Mouse (Mus musculus): ENCODE results near the gene Stxbp5l. TPM values are rescaled to one million over a fixed set of nuclear protein-coding genes. Genes with fewer than 3 reads are reported as not detected.
A peak's percentile ranks its signal among the peaks of the same experiment; 100 is the strongest.

The Stxbp5l gene
- total and polyA plus RNA-seq, 2 experiments from 2014 or later, result 10.0 to 14.6 TPM

DNA sequence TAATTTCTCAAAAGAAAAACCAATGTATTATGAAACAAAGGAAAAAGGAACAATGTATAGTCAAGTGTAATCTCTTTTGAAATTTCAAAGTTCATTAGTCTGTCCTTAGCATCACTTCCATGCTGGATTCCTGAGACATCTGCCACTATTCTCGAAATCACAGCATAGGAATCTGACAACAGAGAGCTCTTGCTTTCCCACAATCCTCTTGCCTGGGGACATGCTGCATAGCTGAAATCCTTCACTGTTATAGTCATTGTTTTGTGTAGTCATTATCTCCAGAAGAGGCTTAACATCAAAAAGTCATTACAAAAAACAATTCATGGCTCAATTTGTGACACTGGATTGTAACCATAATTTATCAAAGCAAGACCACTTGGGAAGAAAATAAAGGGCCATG lies 20.2 kb upstream of the Stxbp5l start:
- Histone ChIP-seq H3K27ac (ENCODE audit: low read depth, low read length) (no peak overlapping the region), H3K4me1 (ENCODE audit: insufficient read depth) (no peaks in the 10 kb centered on the region), H3K27me3 (ENCODE audit: insufficient read depth, low read length) (no peaks in the 10 kb centered on the region), H3K9me3 (ENCODE audit: low read length) (no peaks in the 10 kb centered on the region), H3K4me2 (ENCODE audit: low read depth) (no peak overlapping the region), H3K4me3 (ENCODE audit: low read depth, low read length) (no peak overlapping the region), H3K9ac (no peak overlapping the region), H3K36me3 (ENCODE audit: insufficient read depth) (no peaks in the 10 kb centered on the region)
- no peak for DNase-seq
- no peak for TF ChIP-seq CTCF (IDR thresholded peaks at IDR 0.05; ENCODE audit: low read depth)
- 64% methylated on average over 1 of the region's 1 CpGs for WGBS
- ATAC-seq, result no peak

DNA sequence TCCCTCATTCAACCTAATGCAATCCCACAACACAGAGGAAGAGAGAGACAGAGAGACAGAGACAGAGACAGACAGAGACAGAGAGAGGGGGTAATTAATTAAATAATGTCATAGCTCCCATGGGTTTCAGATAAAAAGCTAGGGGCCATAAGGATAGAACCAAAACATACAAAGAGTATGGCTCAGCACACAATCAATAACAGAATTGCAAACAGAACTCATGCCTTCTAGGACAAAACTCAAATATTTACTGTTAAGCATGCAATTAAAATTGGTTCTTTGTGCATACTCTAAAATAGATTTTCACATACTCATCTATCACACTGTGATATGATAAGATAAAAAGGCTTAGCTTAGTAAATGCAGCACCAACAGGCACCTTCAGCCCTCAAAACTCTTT lies 5.2 kb upstream of the Stxbp5l start:
- no peak for TF ChIP-seq CTCF (IDR thresholded peaks at IDR 0.05; ENCODE audit: low read depth)
- no peak for ATAC-seq
- H3K4me2 ChIP-seq (ENCODE audit: low read depth), result no peak overlapping the region

DNA sequence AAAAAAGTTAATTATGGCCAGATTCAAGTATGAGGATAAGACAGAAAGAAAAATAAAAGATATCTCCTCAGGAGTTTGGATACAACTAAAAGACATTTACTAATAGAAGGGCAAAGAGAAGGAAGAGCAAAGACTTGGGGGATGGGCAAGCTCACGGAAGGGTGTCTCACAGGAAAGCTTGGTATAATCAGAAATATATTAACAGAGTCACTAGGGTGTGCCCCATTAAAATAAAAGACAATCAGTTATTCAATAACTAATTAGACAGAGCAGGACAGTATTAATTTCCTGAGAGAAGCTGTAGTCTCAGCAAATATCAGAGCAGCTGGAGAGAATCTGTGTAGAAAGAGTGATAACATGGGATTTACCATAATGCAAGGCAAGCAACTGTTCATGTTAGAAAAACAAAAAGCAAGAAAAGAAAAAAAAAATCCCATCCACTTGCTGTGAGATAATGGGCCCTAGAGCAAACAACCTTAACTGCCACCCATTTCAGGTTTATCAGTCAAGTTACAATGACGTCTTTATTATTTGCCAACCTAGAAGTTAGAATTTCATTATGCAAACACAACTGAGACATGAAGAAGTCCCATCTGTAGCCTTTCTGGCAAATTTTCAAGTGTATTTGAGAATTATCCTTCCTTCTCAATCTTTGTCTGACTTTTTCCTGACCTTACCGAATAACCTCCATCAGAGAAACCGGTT lies 4.6 kb upstream of the Stxbp5l start:
- Histone ChIP-seq H3K9ac (no peak overlapping the region), H3K36me3 (ENCODE audit: insufficient read depth) (no peaks in the 10 kb centered on the region), H3K27ac (ENCODE audit: low read depth, low read length) (no peak overlapping the region), H3K4me2 (ENCODE audit: low read depth) (no peak overlapping the region), H3K4me1 (ENCODE audit: insufficient read depth) (no peaks in the 10 kb centered on the region), H3K27me3 (ENCODE audit: insufficient read depth, low read length) (no peaks in the 10 kb centered on the region), H3K4me3 (ENCODE audit: low read depth, low read length) (no peak overlapping the region), H3K9me3 (ENCODE audit: low read length) (no peaks in the 10 kb centered on the region)
- no peak for ATAC-seq
- no peak for TF ChIP-seq CTCF (IDR thresholded peaks at IDR 0.05; ENCODE audit: low read depth)
- no peak for DNase-seq
- 70% methylated on average over 4 of the region's 4 CpGs for WGBS

More for the DNA sequence above, 5.2 kb upstream of the Stxbp5l start:
- Histone ChIP-seq H3K9me3 (ENCODE audit: low read length) (no peaks in the 10 kb centered on the region), H3K36me3 (ENCODE audit: insufficient read depth) (no peaks in the 10 kb centered on the region), H3K27ac (ENCODE audit: low read depth, low read length) (no peak overlapping the region), H3K9ac (no peak overlapping the region), H3K27me3 (ENCODE audit: insufficient read depth, low read length) (no peaks in the 10 kb centered on the region), H3K4me3 (ENCODE audit: low read depth, low read length) (no peak overlapping the region), H3K4me1 (ENCODE audit: insufficient read depth) (no peaks in the 10 kb centered on the region)
- no peak for DNase-seq

DNA sequence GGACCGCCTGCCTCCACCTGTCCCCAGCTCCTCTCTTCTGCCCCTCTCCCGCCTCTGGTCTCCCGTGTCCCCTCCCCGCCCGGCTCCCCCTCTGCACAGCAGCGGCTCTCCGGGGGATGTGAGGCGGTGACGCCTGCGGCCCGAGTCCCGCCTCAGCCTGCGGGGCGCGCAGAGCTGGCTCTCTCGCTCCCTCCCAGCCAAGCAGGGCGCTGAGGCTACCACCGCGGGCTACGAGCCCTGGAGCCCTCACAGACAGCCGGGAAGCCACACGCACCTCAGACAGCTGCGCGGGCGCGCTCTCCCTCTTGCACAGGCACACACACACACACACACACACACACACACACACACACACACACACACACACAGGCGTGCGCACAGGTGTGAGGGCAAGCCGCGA lies 393 bp downstream of the Stxbp5l start:
- DNase-seq (no peak), ATAC-seq (peak; percentile 86)
- Histone ChIP-seq H3K4me3 (ENCODE audit: low read depth, low read length) (peak overlapping the region; percentile 72), H3K27me3 (ENCODE audit: insufficient read depth, low read length) (no peaks in the 10 kb centered on the region), H3K9ac (peak overlapping the region; percentile 71), H3K9me3 (ENCODE audit: low read length) (no peaks in the 10 kb centered on the region), H3K4me1 (ENCODE audit: insufficient read depth) (no peaks in the 10 kb centered on the region), H3K27ac (ENCODE audit: low read depth, low read length) (peak overlapping the region; percentile 40), H3K36me3 (ENCODE audit: insufficient read depth) (no peaks in the 10 kb centered on the region), H3K4me2 (ENCODE audit: low read depth) (peak overlapping the region; percentile 83)
- no peak for TF ChIP-seq CTCF (IDR thresholded peaks at IDR 0.05; ENCODE audit: low read depth)
- WGBS, result 5% methylated on average over 30 of the region's 30 CpGs

DNA sequence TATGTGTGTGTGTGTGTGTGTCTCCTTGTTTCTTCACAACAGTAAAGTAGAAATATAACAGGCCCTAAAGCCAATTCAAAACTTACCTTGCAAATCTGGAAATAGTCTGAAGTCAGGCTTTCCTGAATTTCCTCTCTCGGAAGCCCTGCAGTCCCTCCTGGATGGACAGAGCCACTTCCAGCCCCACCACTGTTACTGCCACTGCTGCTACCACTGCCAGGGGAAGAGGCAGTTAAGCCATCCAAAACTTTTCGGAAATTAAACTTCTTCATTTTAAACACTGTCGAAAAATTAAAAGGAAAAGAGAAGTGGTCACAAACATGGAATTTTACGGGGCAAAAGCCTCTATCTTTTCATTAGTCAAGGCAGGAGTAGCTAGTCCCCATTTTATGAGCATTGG lies 1.3 kb downstream of the Stxbp5l start:
- H3K36me3 ChIP-seq (ENCODE audit: insufficient read depth), result no peaks in the 10 kb centered on the region
- H3K4me1 ChIP-seq (ENCODE audit: insufficient read depth), result no peaks in the 10 kb centered on the region
- TF ChIP-seq CTCF (IDR thresholded peaks at IDR 0.05; ENCODE audit: low read depth), result no peak

DNA sequence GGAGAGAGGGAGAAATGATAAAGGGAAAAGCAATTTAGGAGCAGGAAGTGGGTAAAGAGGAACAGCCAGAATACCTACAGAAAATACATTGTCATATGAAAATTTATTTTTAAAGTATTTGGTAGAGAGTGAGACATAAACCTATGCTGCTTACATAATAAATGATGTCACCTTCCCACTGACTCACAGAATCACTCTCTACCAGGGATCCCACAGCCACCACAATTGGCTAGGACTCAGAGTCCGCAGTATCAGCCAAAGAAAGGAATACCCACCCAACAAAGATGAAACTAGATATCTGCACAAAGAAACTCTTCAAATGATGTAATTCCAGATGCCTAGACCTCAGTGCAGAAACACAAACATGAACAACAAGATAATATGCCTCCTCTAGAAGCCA lies 12.0 kb downstream of the Stxbp5l start:
- H3K36me3 ChIP-seq (ENCODE audit: insufficient read depth), result no peaks in the 10 kb centered on the region
- no peaks in the 10 kb centered on the region for H3K27me3 ChIP-seq (ENCODE audit: insufficient read depth, low read length)
- 83% methylated on average over 1 of the region's 1 CpGs for WGBS
- no peaks in the 10 kb centered on the region for H3K9me3 ChIP-seq (ENCODE audit: low read length)
- no peak for ATAC-seq
- TF ChIP-seq CTCF (IDR thresholded peaks at IDR 0.05; ENCODE audit: low read depth), result no peak
- H3K9ac ChIP-seq, result no peak overlapping the region
- no peak overlapping the region for H3K27ac ChIP-seq (ENCODE audit: low read depth, low read length)
- no peaks in the 10 kb centered on the region for H3K4me1 ChIP-seq (ENCODE audit: insufficient read depth)
- DNase-seq, result no peak
- H3K4me3 ChIP-seq (ENCODE audit: low read depth, low read length), result no peak overlapping the region
- H3K4me2 ChIP-seq (ENCODE audit: low read depth), result no peak overlapping the region

More for the DNA sequence above, 1.3 kb downstream of the Stxbp5l start:
- Histone ChIP-seq H3K9ac (peak overlapping the region; percentile 71; the same call in 1 of the 2 replicates), H3K27ac (ENCODE audit: low read depth, low read length) (no peak overlapping the region), H3K27me3 (ENCODE audit: insufficient read depth, low read length) (no peaks in the 10 kb centered on the region), H3K4me3 (ENCODE audit: low read depth, low read length) (peak overlapping the region; percentile 72), H3K9me3 (ENCODE audit: low read length) (no peaks in the 10 kb centered on the region), H3K4me2 (ENCODE audit: low read depth) (peak overlapping the region; percentile 83)
- no peak for DNase-seq
- no peak for ATAC-seq
- WGBS, result 54% methylated on average over 4 of the region's 4 CpGs

DNA sequence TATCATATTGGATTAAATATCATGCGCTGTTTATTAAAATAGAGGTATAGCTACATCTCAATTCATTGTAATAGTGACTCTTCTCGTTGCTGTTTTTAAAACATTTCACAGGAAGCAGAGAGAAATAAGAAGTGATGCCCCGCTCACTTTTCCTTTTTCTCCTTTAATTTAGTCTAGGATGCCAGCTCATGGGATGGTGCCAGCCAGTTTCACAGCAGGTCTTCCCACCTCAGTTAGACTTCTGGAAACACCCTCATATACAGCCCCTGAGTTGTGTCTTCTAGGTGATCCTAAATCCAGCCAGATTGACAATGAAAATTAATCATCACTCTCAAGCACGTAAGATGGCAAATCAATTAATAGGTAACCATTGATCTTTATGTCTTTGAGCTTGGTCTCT lies 17.3 kb downstream of the Stxbp5l start:
- 82% methylated on average over 4 of the region's 4 CpGs for WGBS
- H3K4me1 ChIP-seq (ENCODE audit: insufficient read depth), result no peaks in the 10 kb centered on the region
- DNase-seq, result no peak

More for the DNA sequence above, 17.3 kb downstream of the Stxbp5l start:
- Histone ChIP-seq H3K9ac (no peak overlapping the region), H3K27ac (ENCODE audit: low read depth, low read length) (no peak overlapping the region), H3K4me2 (ENCODE audit: low read depth) (no peak overlapping the region), H3K4me3 (ENCODE audit: low read depth, low read length) (no peak overlapping the region), H3K9me3 (ENCODE audit: low read length) (no peaks in the 10 kb centered on the region), H3K36me3 (ENCODE audit: insufficient read depth) (no peaks in the 10 kb centered on the region), H3K27me3 (ENCODE audit: insufficient read depth, low read length) (no peaks in the 10 kb centered on the region)
- no peak for TF ChIP-seq CTCF (IDR thresholded peaks at IDR 0.05; ENCODE audit: low read depth)
- ATAC-seq, result no peak
